In genomic region chr1:75456746-75457564, GRCm38 (mm10) we compare ENCODE assay signal across 10 mouse cellular contexts. TPM values are rescaled to one million over a fixed set of nuclear protein-coding genes. Genes with fewer than 3 reads are reported as not detected.
A peak's percentile ranks its signal among the peaks of the same experiment; 100 is the strongest.
DNase-seq lines count a peak whose midpoint lies in the region; ATAC-seq and TF ChIP-seq lines count a peak whose summit lies in the region.
"Had no signal": no experiment of that assay in that cellular context is flagged by ENCODE, and none has a peak within 500 bp of the region (broad histone marks: within the 10 kb centered on the region; RNA-seq: fewer than 3 reads in every experiment).

No protein-coding gene starts in this region.

- peaks cover 7% of the 10 kb centered on the region for H3K4me1 ChIP-seq in cerebellum, adult 2 months (ENCODE audit: control insufficient read depth, insufficient read depth, low read length)

- no peak for ATAC-seq in cerebellum, adult (ENCODE audit: insufficient number of reproducible peaks, low FRiP score, low TSS enrichment)
- ATAC-seq in erythroblast, adult 5-6 weeks (replicated peaks; ENCODE audit: low FRiP score, poor library complexity, severe bottlenecking), result no peak

- H3K27me3 ChIP-seq in cerebellum, adult 2 months (ENCODE audit: control insufficient read depth, insufficient read depth, low read length), result no peaks in the 10 kb centered on the region
- H3K27me3 ChIP-seq in splenic B cell, adult 2 months (ENCODE audit: control insufficient read depth, insufficient read depth, low read length, poor library complexity, severe bottlenecking), result peaks cover 3% of the 10 kb centered on the region

- peak; percentile 46 for TF ChIP-seq CTCF in cerebellum, adult 2 months (IDR thresholded peaks at IDR 0.05; ENCODE audit: borderline replicate concordance, insufficient read depth, low read depth, low read length)

- DNase-seq in cerebellum, adult 2 months, result no peak
- peak; percentile 17 to 22 for DNase-seq in lung, postnatal 4 days
- no peak for DNase-seq in lung, postnatal 10 days
- peak; percentile 42 for DNase-seq in liver
- DNase-seq in splenic B cell, adult 2 months (ENCODE audit: low read depth, low spot score), result peak; percentile 18
- DNase-seq in ovary, postnatal 36 days (ENCODE audit: low spot score), result no peak

- TF ChIP-seq POLR2A in cerebellum, adult 2 months (IDR thresholded peaks at IDR 0.05; ENCODE audit: borderline replicate concordance, insufficient read depth, low read length), result no peak

- 43% methylated on average over 14 of the region's 14 CpGs for WGBS in cerebellum, adult 2 months

- H3K4me3 ChIP-seq in cerebellum, adult 2 months (replicated peaks; ENCODE audit: insufficient read depth, low read depth, low read length), result no peak overlapping the region
- H3K4me3 ChIP-seq: embryonic facial prominence, embryonic 13.5 days had no signal

- H3K36me3 ChIP-seq in splenic B cell, adult 2 months (ENCODE audit: control insufficient read depth, insufficient read depth, low read length, poor library complexity, severe bottlenecking), result no peaks in the 10 kb centered on the region
- H3K36me3 ChIP-seq: embryonic facial prominence, embryonic 13.5 days had no signal

- H3K27ac ChIP-seq in cerebellum, adult 2 months (ENCODE audit: insufficient read depth, low read length), result no peak overlapping the region
- H3K27ac ChIP-seq: embryonic facial prominence, embryonic 13.5 days had no signal

RNA-seq across cellular contexts. Expression of gene Asic4, which starts 6.7 kb away (rescaled TPM):
- 2.1 and 2.8 TPM in 2 replicates for polyA plus RNA-seq in cerebellum, adult 2 months (2012; rRNA removed)
- not detected in 2 replicates for total RNA-seq in erythroblast, adult 5-6 weeks (2015; ENCODE audit: low replicate concordance)
- total RNA-seq in erythroblast, adult 5-6 weeks (2017; ENCODE audit: low replicate concordance), result not detected in 2 replicates
- total RNA-seq: neutrophil, adult 5-6 weeks had no signal

RNA-seq across cellular contexts. Expression of gene Gmppa, which starts 21.2 kb away (rescaled TPM):
- polyA plus RNA-seq in cerebellum, adult 2 months (2012; rRNA removed), result 155 and 187 TPM in 2 replicates
- total RNA-seq in erythroblast, adult 5-6 weeks (2015; ENCODE audit: low replicate concordance), result 2.9 and 14.4 TPM in 2 replicates
- total RNA-seq in erythroblast, adult 5-6 weeks (2017; ENCODE audit: low replicate concordance), result 6.1 and 20.1 TPM in 2 replicates

RNA-seq across cellular contexts. Expression of gene Chpf, which starts 22.2 kb away (rescaled TPM):
- polyA plus RNA-seq in cerebellum, adult 2 months (2012; rRNA removed), result 88.3 and 92.6 TPM in 2 replicates
- 0.42 TPM in 1 of 2 replicates, not detected in the other for total RNA-seq in erythroblast, adult 5-6 weeks (2015; ENCODE audit: low replicate concordance)
- total RNA-seq in erythroblast, adult 5-6 weeks (2017; ENCODE audit: low replicate concordance), result 0.26 and 1.3 TPM in 2 replicates

RNA-seq across cellular contexts. Expression of gene Tmem198, which starts 22.4 kb away (rescaled TPM):
- polyA plus RNA-seq in cerebellum, adult 2 months (2012; rRNA removed), result 41.3 and 46.6 TPM in 2 replicates
- total RNA-seq in erythroblast, adult 5-6 weeks (2015; ENCODE audit: low replicate concordance), result not detected in 2 replicates
- not detected in 2 replicates for total RNA-seq in erythroblast, adult 5-6 weeks (2017; ENCODE audit: low replicate concordance)

RNA-seq across cellular contexts. Expression of gene Obsl1, which starts 49.3 kb away (rescaled TPM):
- 41.1 and 44.0 TPM in 2 replicates for polyA plus RNA-seq in cerebellum, adult 2 months (2012; rRNA removed)
- not detected in 2 replicates for total RNA-seq in erythroblast, adult 5-6 weeks (2015; ENCODE audit: low replicate concordance)
- total RNA-seq in erythroblast, adult 5-6 weeks (2017; ENCODE audit: low replicate concordance), result not detected in 2 replicates
- total RNA-seq: neutrophil, adult 5-6 weeks had no signal

Comparison
In these comparisons a context has a peak if more than half of its experiments do, and no peak if none do; other contexts are left out.
1. DNase-seq: peak in lung, postnatal 4 days (2 of 2), liver (single experiment) and splenic B cell, adult 2 months (single experiment); none in cerebellum, adult 2 months (0 of 2), lung, postnatal 10 days (single experiment) and ovary, postnatal 36 days (single experiment).